Mouse (Mus musculus) spleen, postnatal 10 days (tissue): ENCODE measurements around the gene 4933411K16Rik.

Experiments used
- DNase-seq, 2 experiments: peaks; one replicate each; pipeline ENCODE4 v3.0.0; 2021 to 2022; ENCODE audit warnings: low spot score in 2 of 2

Gene 4933411K16Rik

GRCm38 (mm10) chr19:42051948-42052347 lies at the start of gene 4933411K16Rik:
Gene 4933411K16Rik (plus strand): TSS chr19:42052248.
- no peak for DNase-seq

GRCm38 (mm10) chr19:42004258-42004657 lies 47.8 kb upstream of the 4933411K16Rik start:
- no peak for DNase-seq

GRCm38 (mm10) chr19:42005616-42006015 lies 46.4 kb upstream of the 4933411K16Rik start:
- peak in 1 of 2 experiments; percentile 28 for DNase-seq

GRCm38 (mm10) chr19:42006568-42006967 lies 45.5 kb upstream of the 4933411K16Rik start:
- no peak for DNase-seq

- DNase-seq: no peak
Observed at GRCm38 (mm10) chr19:42008586-42008985, 43.5 kb upstream of the 4933411K16Rik start.

- no peak for DNase-seq
Observed at GRCm38 (mm10) chr19:42009067-42009466, 43.0 kb upstream of the 4933411K16Rik start.

GRCm38 (mm10) chr19:42010436-42010835 lies 41.6 kb upstream of the 4933411K16Rik start:
- DNase-seq: no peak

GRCm38 (mm10) chr19:42011123-42011522 lies 40.9 kb upstream of the 4933411K16Rik start:
- DNase-seq: no peak

GRCm38 (mm10) chr19:42014231-42014825 lies 37.7 kb upstream of the 4933411K16Rik start:
- no peak for DNase-seq

- DNase-seq: no peak
Observed at GRCm38 (mm10) chr19:42015001-42015400, 37.0 kb upstream of the 4933411K16Rik start.

- no peak for DNase-seq
Observed at GRCm38 (mm10) chr19:42016251-42016650, 35.8 kb upstream of the 4933411K16Rik start.

- DNase-seq: no peak
Observed at GRCm38 (mm10) chr19:42016840-42017239, 35.2 kb upstream of the 4933411K16Rik start.

- no peak for DNase-seq
Observed at GRCm38 (mm10) chr19:42017399-42018247, 34.4 kb upstream of the 4933411K16Rik start.

GRCm38 (mm10) chr19:42019011-42019522 lies 33.0 kb upstream of the 4933411K16Rik start:
- DNase-seq: no peak

- no peak for DNase-seq
Observed at GRCm38 (mm10) chr19:42021681-42022541, 30.1 kb upstream of the 4933411K16Rik start.

GRCm38 (mm10) chr19:42022542-42022848 lies 29.6 kb upstream of the 4933411K16Rik start:
- DNase-seq: no peak

- peak; percentile 64 to 82 for DNase-seq
Observed at GRCm38 (mm10) chr19:42026158-42026557, 25.9 kb upstream of the 4933411K16Rik start.

GRCm38 (mm10) chr19:42031112-42031511 lies 20.9 kb upstream of the 4933411K16Rik start:
- DNase-seq: no peak

- no peak for DNase-seq
Observed at GRCm38 (mm10) chr19:42033611-42034010, 18.4 kb upstream of the 4933411K16Rik start.

GRCm38 (mm10) chr19:42034146-42034775 lies 17.8 kb upstream of the 4933411K16Rik start:
- no peak for DNase-seq

- no peak for DNase-seq
Observed at GRCm38 (mm10) chr19:42034881-42035455, 17.1 kb upstream of the 4933411K16Rik start.
